Mouse (Mus musculus): ENCODE results near the gene Tmem45a2.

GRCm38 (mm10) chr16:57075986-57076385 lies 4.8 kb upstream of the Tmem45a2 start:
- TF ChIP-seq CTCF (IDR thresholded peaks at IDR 0.05; ENCODE audit: extremely low read depth, insufficient read length, insufficient replicate concordance, low read depth, low read length) (no peak), POLR2A (IDR thresholded peaks at IDR 0.05; ENCODE audit: low read depth, low read length) (no peak)
